Mouse (Mus musculus): Measurements from ENCODE around the gene Tnfrsf21.

GRCm38 (mm10) chr17:43064705-43065104 lies 48.4 kb downstream of the Tnfrsf21 start:
- TF ChIP-seq TAL1 (IDR thresholded peaks at IDR 0.05; ENCODE audit: low read length) (no peak), GATA1 (IDR thresholded peaks at IDR 0.05; ENCODE audit: low read length) (no peak)

Measured in erythroblast, embryonic 14.5 days (primary cell).